Mouse (Mus musculus) testis, adult 2 months (tissue): ENCODE results near the gene 9530077C05Rik.

ENCODE experiments used
- CTCF ChIP-seq: fragments of 200-500 bp; IDR thresholded peaks from 2 replicates; pipeline ENCODE4 v1.5.1; 2012; ENCODE audit warnings: low read depth, mild to moderate bottlenecking, inconsistent platforms, low read length, moderate library complexity; ENCODE audit not compliant: control insufficient read depth, insufficient read depth, insufficient replicate concordance
- POLR2A ChIP-seq: fragments of 200-500 bp; IDR thresholded peaks from 2 replicates; pipeline ENCODE4 v1.6.1; 2012; ENCODE audit warnings: low read depth, mild to moderate bottlenecking, inconsistent platforms, low read length, moderate library complexity; ENCODE audit not compliant: control insufficient read depth

- TF ChIP-seq CTCF (no peak), POLR2A (no peak)
Measured at GRCm38 (mm10) chr9:22416187-22416586, 4.9 kb downstream of the 9530077C05Rik start.
